Mouse (Mus musculus): Measurements from ENCODE around the gene Rpl18a. TPM values are rescaled to one million over a fixed set of nuclear protein-coding genes. Genes with fewer than 3 reads are reported as not detected.
"Not testable (repeated sequence)": the region's sequence is repeated elsewhere in the genome, so short reads cannot be mapped to it uniquely, and the experiment has no call there.

Gene Rpl18a
- polyA plus RNA-seq, 1 experiment from 2014 or later = 2,947 TPM

DNA sequence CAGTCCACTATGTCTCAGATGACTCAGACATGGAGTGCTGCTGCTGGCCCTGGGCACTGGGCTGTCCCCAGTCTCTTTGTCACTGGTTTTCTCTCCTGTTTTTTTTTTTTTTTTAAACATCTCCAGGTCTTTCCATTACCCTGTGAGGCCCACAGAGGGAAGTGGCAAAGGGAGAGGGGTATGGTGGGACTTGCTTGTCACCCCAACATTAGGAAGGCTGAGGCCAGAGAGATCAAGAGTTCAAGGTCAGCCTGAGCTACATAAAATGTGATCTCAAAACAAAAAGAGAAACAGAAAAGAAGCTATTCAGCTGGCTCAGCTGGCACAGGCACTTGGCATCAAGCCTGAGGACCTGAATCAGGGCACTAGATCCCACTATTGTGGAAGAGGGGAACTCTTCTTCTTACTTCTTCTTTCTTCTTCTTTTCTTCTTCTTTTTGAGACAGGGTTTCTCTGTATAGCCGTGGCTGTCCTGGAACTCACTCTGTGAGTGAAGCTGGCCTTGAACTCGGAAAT, 3.7 kb upstream of the Rpl18a start:
- no peak overlapping the region for H3K27ac ChIP-seq (ENCODE audit: low read depth, low read length)
- H3K27me3 ChIP-seq (replicated peaks; ENCODE audit: control insufficient read depth, insufficient read depth, low read length) = no peaks in the 10 kb centered on the region
- no peak for TF ChIP-seq CTCF (IDR thresholded peaks at IDR 0.05; ENCODE audit: low read depth)
- no peak overlapping the region for H3K4me2 ChIP-seq (replicated peaks; ENCODE audit: low read depth)
- no peak for ATAC-seq
- no peaks in the 10 kb centered on the region for H3K9me3 ChIP-seq (ENCODE audit: control insufficient read depth)
- H3K4me1 ChIP-seq (replicated peaks; ENCODE audit: control insufficient read depth, insufficient read depth, low read length) = no peaks in the 10 kb centered on the region; the same call in 1 of the 2 replicates
- H3K9ac ChIP-seq (ENCODE audit: low read depth, low read length) = no peak overlapping the region
- H3K36me3 ChIP-seq (ENCODE audit: control insufficient read depth, insufficient read depth) = 0 out of 2 replicates have a peak, but pooled peaks cover under 1% of the 10 kb centered on the region
- WGBS = 82% methylated on average over 2 of the region's 2 CpGs
- H3K4me3 ChIP-seq (ENCODE audit: low read depth, low read length) = no peak overlapping the region

DNA sequence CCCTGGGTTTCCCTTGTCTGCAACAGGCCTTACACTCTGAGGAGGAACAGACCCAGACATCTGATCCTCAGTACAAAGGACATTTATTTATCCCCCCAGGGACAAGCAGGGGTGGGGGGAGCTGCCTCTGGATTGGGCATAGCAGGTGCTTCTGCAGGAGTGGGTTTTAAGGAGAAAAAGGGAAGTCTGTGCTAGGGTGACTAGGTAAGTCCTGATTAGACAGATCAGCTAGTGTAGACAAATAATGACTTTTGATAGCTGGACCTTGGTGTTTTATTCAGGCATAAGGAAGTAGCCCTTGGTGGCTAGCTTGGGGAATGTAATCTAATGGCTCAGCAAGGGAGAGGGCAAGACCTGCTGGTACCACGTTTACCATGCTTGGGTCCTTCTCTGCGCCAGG, 2.0 kb upstream of the Rpl18a start:
- H3K4me3 ChIP-seq (ENCODE audit: low read depth, low read length) = no peak overlapping the region
- no peaks in the 10 kb centered on the region for H3K27me3 ChIP-seq (replicated peaks; ENCODE audit: control insufficient read depth, insufficient read depth, low read length)
- no peak overlapping the region for H3K9ac ChIP-seq (ENCODE audit: low read depth, low read length)
- 87% methylated on average over 2 of the region's 2 CpGs for WGBS
- no peak overlapping the region for H3K4me2 ChIP-seq (replicated peaks; ENCODE audit: low read depth)
- H3K36me3 ChIP-seq (ENCODE audit: control insufficient read depth, insufficient read depth) = peaks cover 17% of the 10 kb centered on the region
- no peaks in the 10 kb centered on the region for H3K9me3 ChIP-seq (ENCODE audit: control insufficient read depth)
- no peak for ATAC-seq
- H3K27ac ChIP-seq (ENCODE audit: low read depth, low read length) = no peak overlapping the region
- TF ChIP-seq CTCF (IDR thresholded peaks at IDR 0.05; ENCODE audit: low read depth) = no peak
- no peaks in the 10 kb centered on the region for H3K4me1 ChIP-seq (replicated peaks; ENCODE audit: control insufficient read depth, insufficient read depth, low read length)

DNA sequence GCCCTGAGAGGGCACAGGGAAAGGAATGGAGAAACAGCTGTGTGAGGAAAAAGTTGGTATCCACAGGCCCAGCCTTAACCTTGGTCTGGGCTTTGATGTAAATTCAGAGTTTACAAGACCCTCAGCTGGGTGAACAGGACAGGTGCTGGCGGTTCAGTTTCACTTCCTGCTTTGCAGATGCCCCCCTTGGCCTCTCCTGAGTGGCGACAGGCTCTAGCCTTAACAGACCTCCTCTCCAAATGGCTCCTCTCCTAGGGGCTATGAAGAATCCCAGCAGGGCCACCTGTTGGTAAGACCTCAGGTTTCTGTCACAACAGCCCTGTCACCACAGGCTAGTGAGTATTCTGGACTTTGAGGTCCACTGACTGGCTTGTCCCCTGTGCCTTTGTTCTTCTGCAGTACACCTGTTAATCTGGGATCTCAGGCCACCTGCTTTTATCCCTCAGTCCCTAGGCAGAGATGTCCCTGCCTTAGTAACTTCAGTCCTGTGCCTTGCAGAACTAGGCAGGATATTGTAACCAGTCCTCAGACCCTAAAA, 1.5 kb upstream of the Rpl18a start:
- Histone ChIP-seq H3K9ac (ENCODE audit: low read depth, low read length) (no peak overlapping the region), H3K4me1 (replicated peaks; ENCODE audit: control insufficient read depth, insufficient read depth, low read length) (no peaks in the 10 kb centered on the region), H3K9me3 (ENCODE audit: control insufficient read depth) (no peaks in the 10 kb centered on the region), H3K4me3 (ENCODE audit: low read depth, low read length) (no peak overlapping the region), H3K36me3 (ENCODE audit: control insufficient read depth, insufficient read depth) (peaks cover 22% of the 10 kb centered on the region), H3K27me3 (replicated peaks; ENCODE audit: control insufficient read depth, insufficient read depth, low read length) (no peaks in the 10 kb centered on the region), H3K4me2 (replicated peaks; ENCODE audit: low read depth) (no peak overlapping the region), H3K27ac (ENCODE audit: low read depth, low read length) (no peak overlapping the region)
- 50% methylated on average over 2 of the region's 2 CpGs for WGBS
- no peak for ATAC-seq
- TF ChIP-seq CTCF (IDR thresholded peaks at IDR 0.05; ENCODE audit: low read depth) = no peak

DNA sequence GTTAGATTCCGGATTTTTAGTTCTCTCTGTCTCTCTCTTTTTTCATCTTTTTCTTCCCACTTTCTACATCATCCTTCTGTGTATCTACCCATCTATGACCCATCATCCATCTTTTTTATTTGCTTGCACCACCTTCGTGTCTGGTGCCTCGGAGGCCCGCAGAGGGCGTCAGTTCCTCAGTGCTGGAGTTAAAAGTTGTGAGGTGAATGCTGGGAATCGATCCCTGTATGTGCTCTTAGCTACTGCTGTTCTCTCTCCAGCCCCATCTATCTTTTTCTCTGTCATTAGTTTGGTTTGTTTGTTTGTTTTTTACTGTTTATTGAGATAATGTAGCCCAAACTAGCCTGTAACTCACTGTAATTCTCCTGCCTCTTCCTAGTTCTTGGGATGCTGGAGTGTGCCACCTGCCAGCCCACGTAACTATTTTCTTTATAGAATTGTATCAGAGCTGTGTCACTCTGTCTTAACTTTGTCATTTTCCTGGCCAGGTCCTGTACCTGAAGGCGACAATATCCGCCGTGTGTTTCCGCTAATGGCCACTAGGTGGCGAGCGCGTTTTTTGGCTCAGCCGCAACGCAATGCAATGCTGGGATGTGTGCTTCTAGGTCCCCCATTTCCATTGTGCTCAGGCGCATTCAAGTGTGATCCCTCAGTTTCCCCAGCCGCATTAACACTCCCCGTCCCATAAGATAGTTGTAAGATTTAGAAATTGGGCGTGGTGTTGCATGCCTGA, 635 bp upstream of the Rpl18a start:
- WGBS = under 1% methylated on average over 20 of the region's 20 CpGs
- peak overlapping the region; percentile 89 for H3K4me3 ChIP-seq (ENCODE audit: low read depth, low read length)

DNA sequence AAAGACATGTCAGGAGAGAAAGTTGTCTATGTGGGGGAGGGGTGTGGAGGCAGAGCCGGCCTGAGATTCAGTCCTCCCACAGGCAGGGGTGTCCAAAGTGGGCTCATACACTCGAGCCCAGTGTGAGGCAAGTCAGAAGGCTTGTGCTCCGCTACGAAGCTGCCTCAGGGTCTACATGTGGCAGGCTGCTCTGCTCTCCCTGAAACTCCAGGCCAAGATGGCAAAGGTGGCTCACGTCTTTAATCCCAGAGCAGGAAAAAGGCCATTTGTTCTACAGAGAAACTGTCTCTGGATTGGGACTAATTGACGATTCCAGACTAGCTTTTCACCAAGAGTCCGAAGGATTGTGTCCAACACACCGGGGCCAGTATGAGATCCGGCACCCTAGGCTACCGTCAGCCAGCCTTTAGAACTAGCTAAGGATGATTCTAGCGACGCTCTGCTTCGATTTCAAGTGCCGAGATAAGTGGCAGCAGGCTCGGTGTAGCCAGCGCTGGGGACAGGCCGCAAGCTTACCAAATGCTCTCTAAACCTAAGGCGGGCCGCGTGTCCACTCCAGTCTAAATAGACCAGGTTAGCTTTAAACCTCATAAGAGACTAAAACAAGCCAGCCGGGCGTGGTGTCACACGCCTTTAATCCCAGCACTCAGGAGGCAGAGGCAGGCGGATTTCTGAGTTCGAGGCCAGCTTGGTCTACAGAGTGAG, 744 bp downstream of the Rpl18a start:
- Histone ChIP-seq H3K27ac (ENCODE audit: low read depth, low read length) (no peak overlapping the region; the same call in 1 of the 2 replicates), H3K27me3 (replicated peaks; ENCODE audit: control insufficient read depth, insufficient read depth, low read length) (peaks cover 16% of the 10 kb centered on the region), H3K4me1 (replicated peaks; ENCODE audit: control insufficient read depth, insufficient read depth, low read length) (0 out of 2 replicates have a peak, but pooled peaks cover 3% of the 10 kb centered on the region), H3K36me3 (ENCODE audit: control insufficient read depth, insufficient read depth) (peaks cover 22% of the 10 kb centered on the region), H3K4me3 (ENCODE audit: low read depth, low read length) (peak overlapping the region; percentile 89), H3K9me3 (ENCODE audit: control insufficient read depth) (no peaks in the 10 kb centered on the region), H3K9ac (ENCODE audit: low read depth, low read length) (peak overlapping the region; percentile 92), H3K4me2 (replicated peaks; ENCODE audit: low read depth) (peak overlapping the region; percentile 67)
- WGBS = 1% methylated on average over 25 of the region's 25 CpGs
- ATAC-seq = no peak
- no peak for TF ChIP-seq CTCF (IDR thresholded peaks at IDR 0.05; ENCODE audit: low read depth)

More for the DNA sequence above, 635 bp upstream of the Rpl18a start:
- peak overlapping the region; percentile 51 for H3K27ac ChIP-seq (ENCODE audit: low read depth, low read length)
- peak overlapping the region; percentile 49 for H3K9ac ChIP-seq (ENCODE audit: low read depth, low read length)
- H3K27me3 ChIP-seq (replicated peaks; ENCODE audit: control insufficient read depth, insufficient read depth, low read length) = peaks cover 6% of the 10 kb centered on the region; the same call in 1 of the 2 replicates
- peak; percentile 50 for ATAC-seq
- no peaks in the 10 kb centered on the region for H3K9me3 ChIP-seq (ENCODE audit: control insufficient read depth)
- TF ChIP-seq CTCF (IDR thresholded peaks at IDR 0.05; ENCODE audit: low read depth) = peak; percentile 97
- peak overlapping the region; percentile 67 for H3K4me2 ChIP-seq (replicated peaks; ENCODE audit: low read depth)
- peaks cover 22% of the 10 kb centered on the region for H3K36me3 ChIP-seq (ENCODE audit: control insufficient read depth, insufficient read depth)
- H3K4me1 ChIP-seq (replicated peaks; ENCODE audit: control insufficient read depth, insufficient read depth, low read length) = no peaks in the 10 kb centered on the region

DNA sequence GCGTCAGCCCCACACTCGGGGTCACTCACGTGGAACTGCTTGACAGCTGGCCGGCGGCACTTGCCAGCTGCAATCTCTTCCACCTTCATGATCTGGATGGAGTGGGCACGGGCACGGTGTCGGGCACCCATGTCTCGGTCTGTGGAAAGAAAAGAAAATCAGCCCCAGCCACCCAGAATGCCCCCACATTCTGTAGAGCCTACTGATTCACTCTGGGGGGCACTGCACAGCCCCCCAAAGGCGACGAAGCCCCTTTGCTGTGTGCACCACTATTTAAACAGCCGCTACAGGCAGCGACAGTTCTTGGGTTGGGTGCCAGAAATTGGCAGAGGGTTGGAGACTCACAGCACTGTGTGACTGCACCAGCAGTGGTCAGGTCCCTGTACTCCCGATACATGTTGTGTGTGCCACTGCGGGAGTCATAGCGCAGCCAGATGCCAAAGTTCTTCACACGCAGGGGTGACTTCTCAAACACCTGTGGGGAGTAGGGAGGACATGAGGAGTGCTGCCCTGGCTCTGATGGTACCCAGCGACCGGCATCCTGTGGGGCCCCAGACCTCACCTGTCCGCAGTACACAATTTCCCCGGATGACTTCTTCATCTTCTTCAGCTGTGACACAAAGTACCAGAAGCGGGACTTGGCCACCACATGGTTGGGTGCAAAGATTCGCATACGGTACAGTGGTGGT, 1.5 kb downstream of the Rpl18a start:
- H3K9ac ChIP-seq (ENCODE audit: low read depth, low read length); H3K27ac ChIP-seq (ENCODE audit: low read depth, low read length); H3K4me1 ChIP-seq (replicated peaks; ENCODE audit: control insufficient read depth, insufficient read depth, low read length); H3K9me3 ChIP-seq (ENCODE audit: control insufficient read depth); ATAC-seq: not testable (repeated sequence)
- 76% methylated on average over 23 of the region's 24 CpGs for WGBS
- Histone ChIP-seq H3K36me3 (ENCODE audit: control insufficient read depth, insufficient read depth) (peaks cover 22% of the 10 kb centered on the region), H3K4me2 (replicated peaks; ENCODE audit: low read depth) (peak overlapping the region; percentile 67), H3K27me3 (replicated peaks; ENCODE audit: control insufficient read depth, insufficient read depth, low read length) (peaks cover 24% of the 10 kb centered on the region), H3K4me3 (ENCODE audit: low read depth, low read length) (peak overlapping the region; percentile 89)
